Mouse (Mus musculus): ENCODE results near the gene Pde10a. TPM values are rescaled to one million over a fixed set of nuclear protein-coding genes. Genes with fewer than 3 reads are reported as not detected.

Pde10a gene
- polyA plus RNA-seq, 1 experiment from 2014 or later = 4.8 TPM

- Histone ChIP-seq H3K9ac (ENCODE audit: low read length) (no peak overlapping the region), H3K4me3 (ENCODE audit: low read depth, low read length) (no peak overlapping the region), H3K4me2 (no peak overlapping the region), H3K27ac (ENCODE audit: low read depth, low read length) (no peak overlapping the region), H3K27me3 (ENCODE audit: control insufficient read depth, insufficient read depth, low read length) (no peaks in the 10 kb centered on the region), H3K4me1 (ENCODE audit: control insufficient read depth, insufficient read depth, low read length) (no peaks in the 10 kb centered on the region), H3K36me3 (ENCODE audit: control insufficient read depth, insufficient read depth, low read length) (peaks cover 2% of the 10 kb centered on the region; the same call in 1 of the 2 replicates), H3K9me3 (ENCODE audit: control insufficient read depth, low read length) (no peaks in the 10 kb centered on the region)
- DNase-seq (ENCODE audit: low spot score, missing footprints) (no peak), ATAC-seq (ENCODE audit: low FRiP score) (no peak)
- 79% methylated on average over 4 of the region's 4 CpGs for WGBS
Measured at GRCm38 (mm10) chr17:9002438-9002837, 477.3 kb downstream of the Pde10a start.

DNA sequence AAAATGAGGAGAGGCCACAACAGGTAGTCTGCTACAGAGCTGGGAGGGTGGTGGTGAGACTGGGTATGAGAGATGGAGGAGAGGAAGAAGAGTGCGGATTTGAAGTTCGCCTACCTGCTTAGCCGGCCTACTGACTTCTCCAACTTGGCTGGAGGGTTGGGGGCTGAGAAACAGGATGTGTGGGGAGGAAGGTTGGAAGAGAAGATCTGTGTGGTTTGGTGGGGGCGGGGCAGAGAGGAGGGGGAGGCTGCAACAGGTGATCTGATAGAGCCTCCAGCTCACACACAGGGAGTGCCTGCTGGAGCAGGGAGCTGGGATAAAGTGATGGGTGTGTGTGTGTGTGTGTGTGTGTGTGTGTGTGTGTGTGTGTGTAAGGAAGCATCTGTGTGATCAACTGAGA lies 479.3 kb downstream of the Pde10a start:
- Histone ChIP-seq H3K9me3 (ENCODE audit: control insufficient read depth, low read length) (no peaks in the 10 kb centered on the region), H3K4me1 (ENCODE audit: control insufficient read depth, insufficient read depth, low read length) (no peaks in the 10 kb centered on the region), H3K27ac (ENCODE audit: low read depth, low read length) (no peak overlapping the region), H3K4me3 (ENCODE audit: low read depth, low read length) (no peak overlapping the region), H3K9ac (ENCODE audit: low read length) (no peak overlapping the region), H3K4me2 (no peak overlapping the region), H3K36me3 (ENCODE audit: control insufficient read depth, insufficient read depth, low read length) (peaks cover 2% of the 10 kb centered on the region; the same call in 1 of the 2 replicates), H3K27me3 (ENCODE audit: control insufficient read depth, insufficient read depth, low read length) (no peaks in the 10 kb centered on the region)
- no peak for ATAC-seq (ENCODE audit: low FRiP score)
- no peak for DNase-seq (ENCODE audit: low spot score, missing footprints)
- WGBS = 90% methylated on average over 4 of the region's 4 CpGs

DNA sequence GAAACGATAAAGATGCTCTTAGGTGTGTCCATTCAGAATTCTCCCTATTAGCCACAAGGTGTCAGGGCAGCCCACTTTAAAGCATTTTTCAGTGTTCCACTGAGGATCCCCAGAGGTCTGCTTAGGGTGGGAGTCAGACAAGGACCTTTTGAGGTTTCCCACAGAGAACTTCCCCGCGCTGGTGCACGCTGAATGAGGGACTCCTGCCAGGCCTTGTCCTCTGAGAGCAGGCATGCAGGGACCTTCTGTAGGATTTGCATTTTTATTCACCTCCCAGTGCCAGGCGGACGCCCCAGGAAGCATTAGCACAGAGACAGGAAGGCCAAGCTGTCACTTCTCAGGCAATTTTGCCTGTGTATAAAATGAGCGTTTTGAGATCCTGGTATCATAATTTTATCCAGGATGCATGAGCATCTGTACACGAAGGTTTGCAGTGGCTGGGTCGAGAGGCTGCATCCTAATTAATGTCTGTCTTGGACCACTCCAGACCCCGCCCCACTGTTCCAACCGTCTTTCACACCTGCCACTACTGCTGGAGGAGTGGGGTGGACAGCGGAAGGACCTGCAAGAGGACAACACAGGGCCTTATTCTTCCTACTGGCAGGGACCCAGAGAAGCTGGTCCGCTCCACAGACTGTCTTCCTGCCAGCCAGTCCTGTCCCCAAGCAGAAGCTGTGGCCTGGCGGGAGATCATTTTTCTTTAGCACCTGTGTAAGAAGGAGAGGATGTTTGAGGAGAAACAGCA lies 498.2 kb downstream of the Pde10a start:
- no peaks in the 10 kb centered on the region for H3K36me3 ChIP-seq (ENCODE audit: control insufficient read depth, insufficient read depth, low read length)
- H3K4me3 ChIP-seq (ENCODE audit: low read depth, low read length) = no peak overlapping the region
- H3K27ac ChIP-seq (ENCODE audit: low read depth, low read length) = no peak overlapping the region
- no peaks in the 10 kb centered on the region for H3K27me3 ChIP-seq (ENCODE audit: control insufficient read depth, insufficient read depth, low read length)
- H3K9me3 ChIP-seq (ENCODE audit: control insufficient read depth, low read length) = no peaks in the 10 kb centered on the region
- 32% methylated on average over 14 of the region's 14 CpGs for WGBS
- no peak overlapping the region for H3K9ac ChIP-seq (ENCODE audit: low read length)
- 0 out of 2 replicates have a peak overlapping the region, but pooled peaks have one; percentile 7 for H3K4me2 ChIP-seq
- DNase-seq (ENCODE audit: low spot score, missing footprints) = no peak
- peaks cover 2% of the 10 kb centered on the region for H3K4me1 ChIP-seq (ENCODE audit: control insufficient read depth, insufficient read depth, low read length)
- no peak for ATAC-seq (ENCODE audit: low FRiP score)

DNA sequence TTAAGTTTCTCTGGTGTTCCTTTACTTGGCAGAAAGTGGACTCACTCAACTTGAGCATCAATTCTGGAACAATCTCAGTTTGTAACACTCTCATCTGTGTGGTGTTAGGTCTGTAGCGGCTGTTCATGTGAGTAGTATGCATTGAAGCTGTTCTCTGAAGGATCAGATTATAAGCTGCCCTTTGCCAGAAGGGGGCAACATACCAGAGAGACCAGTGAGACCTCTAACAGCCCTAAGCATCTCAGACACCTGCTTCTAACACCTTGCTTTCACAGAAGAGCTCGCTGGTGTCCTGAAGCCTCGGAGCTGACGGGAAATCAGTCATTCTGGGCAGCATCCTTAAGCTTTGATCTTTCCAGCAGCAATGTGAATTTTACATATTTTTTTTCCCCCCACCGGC lies 505.0 kb downstream of the Pde10a start:
- H3K4me3 ChIP-seq (ENCODE audit: low read depth, low read length) = no peak overlapping the region
- H3K4me1 ChIP-seq (ENCODE audit: control insufficient read depth, insufficient read depth, low read length) = no peaks in the 10 kb centered on the region; the same call in 1 of the 2 replicates
- H3K9ac ChIP-seq (ENCODE audit: low read length) = no peak overlapping the region
- no peaks in the 10 kb centered on the region for H3K36me3 ChIP-seq (ENCODE audit: control insufficient read depth, insufficient read depth, low read length)
- no peak for ATAC-seq (ENCODE audit: low FRiP score)
- no peak overlapping the region for H3K4me2 ChIP-seq
- no peaks in the 10 kb centered on the region for H3K9me3 ChIP-seq (ENCODE audit: control insufficient read depth, low read length)
- WGBS = 79% methylated on average over 5 of the region's 5 CpGs
- H3K27me3 ChIP-seq (ENCODE audit: control insufficient read depth, insufficient read depth, low read length) = no peaks in the 10 kb centered on the region
- no peak overlapping the region for H3K27ac ChIP-seq (ENCODE audit: low read depth, low read length)
- no peak for DNase-seq (ENCODE audit: low spot score, missing footprints)

GRCm38 (mm10) chr17:9031241-9032141 lies 506.3 kb downstream of the Pde10a start:
- no peaks in the 10 kb centered on the region for H3K27me3 ChIP-seq (ENCODE audit: control insufficient read depth, insufficient read depth, low read length)
- peaks cover 4% of the 10 kb centered on the region; the same call in 1 of the 2 replicates for H3K4me1 ChIP-seq (ENCODE audit: control insufficient read depth, insufficient read depth, low read length)
- WGBS = 17% methylated on average over 24 of the region's 24 CpGs
- no peak overlapping the region for H3K4me3 ChIP-seq (ENCODE audit: low read depth, low read length)
- H3K4me2 ChIP-seq = peak overlapping the region; percentile 28
- no peaks in the 10 kb centered on the region for H3K9me3 ChIP-seq (ENCODE audit: control insufficient read depth, low read length)
- no peaks in the 10 kb centered on the region for H3K36me3 ChIP-seq (ENCODE audit: control insufficient read depth, insufficient read depth, low read length)
- ATAC-seq (ENCODE audit: low FRiP score) (peak; percentile 73), DNase-seq (ENCODE audit: low spot score, missing footprints) (peak; percentile 98)
- no peak overlapping the region for H3K9ac ChIP-seq (ENCODE audit: low read length)
- H3K27ac ChIP-seq (ENCODE audit: low read depth, low read length) = no peak overlapping the region

GRCm38 (mm10) chr17:9032362-9033044 lies 507.3 kb downstream of the Pde10a start:
- no peak overlapping the region for H3K27ac ChIP-seq (ENCODE audit: low read depth, low read length)
- WGBS = 65% methylated on average over 6 of the region's 6 CpGs

DNA sequence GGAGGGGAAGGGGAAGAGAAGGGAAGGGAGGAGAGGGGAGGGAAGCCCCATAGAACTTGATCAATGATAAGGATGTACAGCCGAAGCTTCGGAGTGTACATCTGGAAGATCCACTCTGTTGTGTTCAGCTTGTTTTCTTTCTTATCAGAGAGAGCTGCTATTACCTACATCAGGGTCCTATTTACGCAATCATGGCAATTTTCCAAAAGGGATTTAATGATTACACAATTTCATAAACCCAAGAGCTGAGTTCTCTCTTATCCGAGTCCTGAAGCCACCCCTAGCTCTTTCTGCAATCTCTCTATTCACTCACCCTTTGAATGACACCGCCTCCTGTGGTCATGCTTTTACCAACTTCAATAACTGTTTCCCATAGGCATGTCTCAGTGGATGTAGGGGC lies 508.3 kb downstream of the Pde10a start:
- H3K4me3 ChIP-seq (ENCODE audit: low read depth, low read length) = no peak overlapping the region
- no peak overlapping the region for H3K27ac ChIP-seq (ENCODE audit: low read depth, low read length)
- 88% methylated on average over 5 of the region's 5 CpGs for WGBS
- H3K4me2 ChIP-seq = no peak overlapping the region
- DNase-seq (ENCODE audit: low spot score, missing footprints) = peak; percentile 71
- no peaks in the 10 kb centered on the region for H3K36me3 ChIP-seq (ENCODE audit: control insufficient read depth, insufficient read depth, low read length)
- no peaks in the 10 kb centered on the region for H3K9me3 ChIP-seq (ENCODE audit: control insufficient read depth, low read length)
- no peaks in the 10 kb centered on the region for H3K27me3 ChIP-seq (ENCODE audit: control insufficient read depth, insufficient read depth, low read length)
- H3K4me1 ChIP-seq (ENCODE audit: control insufficient read depth, insufficient read depth, low read length) = peaks cover 4% of the 10 kb centered on the region; the same call in 1 of the 2 replicates
- H3K9ac ChIP-seq (ENCODE audit: low read length) = no peak overlapping the region
- no peak for ATAC-seq (ENCODE audit: low FRiP score)

More at GRCm38 (mm10) chr17:9032362-9033044, 507.3 kb downstream of the Pde10a start:
- H3K4me2 ChIP-seq = no peak overlapping the region
- no peak overlapping the region for H3K4me3 ChIP-seq (ENCODE audit: low read depth, low read length)
- H3K9me3 ChIP-seq (ENCODE audit: control insufficient read depth, low read length) = no peaks in the 10 kb centered on the region
- ATAC-seq (ENCODE audit: low FRiP score) (no peak), DNase-seq (ENCODE audit: low spot score, missing footprints) (peak; percentile 73)
- peaks cover 4% of the 10 kb centered on the region; the same call in 1 of the 2 replicates for H3K4me1 ChIP-seq (ENCODE audit: control insufficient read depth, insufficient read depth, low read length)
- H3K27me3 ChIP-seq (ENCODE audit: control insufficient read depth, insufficient read depth, low read length) = no peaks in the 10 kb centered on the region
- no peaks in the 10 kb centered on the region for H3K36me3 ChIP-seq (ENCODE audit: control insufficient read depth, insufficient read depth, low read length)
- no peak overlapping the region for H3K9ac ChIP-seq (ENCODE audit: low read length)

- Histone ChIP-seq H3K27me3 (ENCODE audit: control insufficient read depth, insufficient read depth, low read length) (no peaks in the 10 kb centered on the region), H3K9ac (ENCODE audit: low read length) (no peak overlapping the region), H3K27ac (ENCODE audit: low read depth, low read length) (no peak overlapping the region), H3K36me3 (ENCODE audit: control insufficient read depth, insufficient read depth, low read length) (no peaks in the 10 kb centered on the region), H3K4me2 (no peak overlapping the region), H3K9me3 (ENCODE audit: control insufficient read depth, low read length) (no peaks in the 10 kb centered on the region), H3K4me3 (ENCODE audit: low read depth, low read length) (no peak overlapping the region), H3K4me1 (ENCODE audit: control insufficient read depth, insufficient read depth, low read length) (peaks cover 4% of the 10 kb centered on the region; the same call in 1 of the 2 replicates)
- DNase-seq (ENCODE audit: low spot score, missing footprints) (peak; percentile 79), ATAC-seq (ENCODE audit: low FRiP score) (no peak)
- WGBS = 69% methylated on average over 8 of the region's 8 CpGs
Measured at GRCm38 (mm10) chr17:9035561-9036348, 510.6 kb downstream of the Pde10a start.

Measured in midbrain, embryonic 11.5 days (tissue).